Mouse (Mus musculus) intestine, postnatal 0 days (tissue): ENCODE measurements around the gene Slc12a8. TPM values are rescaled to one million over a fixed set of nuclear protein-coding genes. Genes with fewer than 3 reads are reported as not detected.

Source experiments
- ATAC-seq: fragments of 200-750 bp; cut with Nextera tagmentation; 2 replicates; pipeline ENCODE4 v1.8.0; 2017; ENCODE audit warnings: mild to moderate bottlenecking, moderate TSS enrichment, moderate library complexity
- H3K27ac ChIP-seq: fragments of 300-500 bp; sonication (generic); 2 replicates; pipeline ENCODE4 v1.5.1; 2014; ENCODE audit warnings: mild to moderate bottlenecking, low read depth, low read length, moderate library complexity
- H3K27me3 ChIP-seq: fragments of 300-500 bp; sonication (generic); replicated peaks from 2 replicates; pipeline ENCODE4 v1.6.1; 2014; ENCODE audit warnings: low read length, mixed read lengths; ENCODE audit not compliant: control insufficient read depth, insufficient read depth
- H3K36me3 ChIP-seq: fragments of 300-500 bp; sonication (generic); 2 replicates; pipeline ENCODE4 v1.6.1; 2014; ENCODE audit warnings: mild to moderate bottlenecking, moderate library complexity; ENCODE audit not compliant: control insufficient read depth, insufficient read depth
- H3K4me1 ChIP-seq: fragments of 300-500 bp; sonication (generic); replicated peaks from 2 replicates; pipeline ENCODE4 v1.6.1; 2014; ENCODE audit warnings: antibody characterized with exemption, low read length, mixed read lengths; ENCODE audit not compliant: control insufficient read depth, insufficient read depth
- H3K4me2 ChIP-seq: fragments of 300-500 bp; sonication (generic); replicated peaks from 2 replicates; pipeline ENCODE4 v1.6.1; 2014; ENCODE audit warnings: low read depth, mild to moderate bottlenecking, moderate library complexity
- H3K4me3 ChIP-seq: fragments of 300-500 bp; sonication (generic); 2 replicates; pipeline ENCODE4 v1.5.1; 2014; ENCODE audit warnings: low read depth, low read length
- H3K9ac ChIP-seq: fragments of 300-500 bp; sonication (generic); 2 replicates; pipeline ENCODE4 v1.6.1; 2014; ENCODE audit warnings: mild to moderate bottlenecking, low read depth, low read length
- H3K9me3 ChIP-seq: fragments of 300-500 bp; sonication (generic); 2 replicates; pipeline ENCODE4 v1.6.1; 2016; ENCODE audit warnings: mixed run types; ENCODE audit not compliant: control insufficient read depth
- CTCF ChIP-seq: sonication (generic); IDR thresholded peaks from 2 replicates; pipeline ENCODE4 v1.5.1; 2016; ENCODE audit warnings: low read depth, mild to moderate bottlenecking, control low read depth, antibody characterized with exemption, moderate library complexity
- WGBS: fragments of 180-500 bp; shearing (Covaris S2); extraction: QIAGEN DNeasy Blood & Tissue Kit; methylation state at CpG from one replicate; pipeline ENCODE4 v1.1.7; 2014; 5-methylcytosine and 5-hydroxymethylcytosine counted together
- polyA plus RNA-seq: library from polyadenylated mRNA; unstranded; fragments of >200 nt; fragmentation: Nextera tagmentation; extraction: Ambion mirVana; gene quantifications from 2 replicates; pipeline ENCODE4 v1.2.1, GENCODE M21; 2015

Slc12a8 gene
- polyA plus RNA-seq, 1 experiment from 2014 or later, result 4.9 TPM

- Histone ChIP-seq H3K36me3 (no peaks in the 10 kb centered on the region), H3K9ac (no peak overlapping the region), H3K4me3 (no peak overlapping the region), H3K27me3 (no peaks in the 10 kb centered on the region), H3K4me2 (no peak overlapping the region), H3K27ac (no peak overlapping the region), H3K4me1 (no peaks in the 10 kb centered on the region), H3K9me3 (no peaks in the 10 kb centered on the region)
- TF ChIP-seq CTCF, result no peak
- ATAC-seq, result no peak
- WGBS, result 94% methylated on average over 2 of the region's 2 CpGs
Observed at GRCm38 (mm10) chr16:33670933-33671332, 153.8 kb downstream of the Slc12a8 start.

GRCm38 (mm10) chr16:33672188-33672587, 155.1 kb downstream of the Slc12a8 start:
- H3K4me1 ChIP-seq, result peaks cover 6% of the 10 kb centered on the region; the same call in 1 of the 2 replicates
- no peak overlapping the region for H3K9ac ChIP-seq
- TF ChIP-seq CTCF, result 0 out of 2 replicates have a peak, but pooled peaks have one; percentile 24
- no peaks in the 10 kb centered on the region for H3K9me3 ChIP-seq
- 93% methylated on average over 4 of the region's 4 CpGs for WGBS
- no peak for ATAC-seq
- no peak overlapping the region for H3K27ac ChIP-seq
- no peaks in the 10 kb centered on the region for H3K27me3 ChIP-seq
- H3K4me3 ChIP-seq, result no peak overlapping the region
- no peak overlapping the region for H3K4me2 ChIP-seq
- H3K36me3 ChIP-seq, result no peaks in the 10 kb centered on the region

GRCm38 (mm10) chr16:33672643-33673042, 155.5 kb downstream of the Slc12a8 start:
- Histone ChIP-seq H3K9ac (no peak overlapping the region), H3K9me3 (no peaks in the 10 kb centered on the region), H3K36me3 (no peaks in the 10 kb centered on the region), H3K4me1 (peaks cover 6% of the 10 kb centered on the region; the same call in 1 of the 2 replicates), H3K27me3 (no peaks in the 10 kb centered on the region), H3K4me3 (no peak overlapping the region), H3K27ac (no peak overlapping the region), H3K4me2 (no peak overlapping the region)
- WGBS, result 88% methylated on average over 4 of the region's 4 CpGs
- no peak for ATAC-seq
- no peak for TF ChIP-seq CTCF

- Histone ChIP-seq H3K36me3 (no peaks in the 10 kb centered on the region), H3K4me3 (no peak overlapping the region), H3K4me1 (peaks cover 6% of the 10 kb centered on the region; the same call in 1 of the 2 replicates), H3K9ac (no peak overlapping the region), H3K9me3 (no peaks in the 10 kb centered on the region), H3K27ac (no peak overlapping the region), H3K4me2 (no peak overlapping the region), H3K27me3 (no peaks in the 10 kb centered on the region)
- 71% methylated on average over 14 of the region's 14 CpGs for WGBS
- TF ChIP-seq CTCF, result no peak
- no peak for ATAC-seq
Observed at GRCm38 (mm10) chr16:33673530-33674109, 156.5 kb downstream of the Slc12a8 start.

GRCm38 (mm10) chr16:33675151-33675847, 158.2 kb downstream of the Slc12a8 start:
- H3K4me1 ChIP-seq, result peaks cover 6% of the 10 kb centered on the region; the same call in 1 of the 2 replicates
- no peaks in the 10 kb centered on the region for H3K36me3 ChIP-seq
- 80% methylated on average over 10 of the region's 10 CpGs for whole genome bisulfite sequencing
- no peaks in the 10 kb centered on the region for H3K27me3 ChIP-seq
- TF ChIP-seq CTCF, result no peak
- H3K9ac ChIP-seq, result no peak overlapping the region
- no peak for ATAC-seq
- no peak overlapping the region for H3K4me2 ChIP-seq
- no peaks in the 10 kb centered on the region for H3K9me3 ChIP-seq
- no peak overlapping the region for H3K4me3 ChIP-seq
- peak overlapping the region; percentile 5; the same call in 1 of the 2 replicates for H3K27ac ChIP-seq

- H3K4me1 ChIP-seq, result peaks cover 6% of the 10 kb centered on the region; the same call in 1 of the 2 replicates
- WGBS, result 76% methylated on average over 3 of the region's 3 CpGs
Observed at GRCm38 (mm10) chr16:33675848-33676184, 158.7 kb downstream of the Slc12a8 start.

More at GRCm38 (mm10) chr16:33675848-33676184, 158.7 kb downstream of the Slc12a8 start:
- no peaks in the 10 kb centered on the region for H3K9me3 ChIP-seq
- H3K9ac ChIP-seq, result no peak overlapping the region
- no peak overlapping the region for H3K4me2 ChIP-seq
- no peaks in the 10 kb centered on the region for H3K36me3 ChIP-seq
- no peak for ATAC-seq
- TF ChIP-seq CTCF, result no peak
- no peak overlapping the region for H3K4me3 ChIP-seq
- H3K27me3 ChIP-seq, result no peaks in the 10 kb centered on the region
- H3K27ac ChIP-seq, result peak overlapping the region; percentile 5; the same call in 1 of the 2 replicates
